Mouse (Mus musculus) liver, embryonic 14.5 days (tissue): Measurements from ENCODE around the gene Fbrs. TPM values are rescaled to one million over a fixed set of nuclear protein-coding genes. Genes with fewer than 3 reads are reported as not detected.
A peak's percentile ranks its signal among the peaks of the same experiment; 100 is the strongest.
"Not testable (repeated sequence)": the region's sequence is repeated elsewhere in the genome, so short reads cannot be mapped to it uniquely, and the experiment has no call there.

Source experiments
- ATAC-seq: fragments of 200-750 bp; cut with Nextera tagmentation; 2 replicates; pipeline ENCODE4 v1.8.0; 2017; ENCODE audit warnings: moderate number of reproducible peaks, mild to moderate bottlenecking, moderate library complexity; ENCODE audit not compliant: insufficient read depth
- DNase-seq, 3 experiments: peaks; one replicate each; pipeline ENCODE4 v3.0.0-alpha.2; 2012 to 2013; ENCODE audit warnings: low read depth in 3 of 3, low spot score in 3 of 3
- H3K27ac ChIP-seq: fragments of 300-500 bp; sonication (generic); 2 replicates; pipeline ENCODE4 v1.5.1; 2014; ENCODE audit warnings: moderate library complexity, mild to moderate bottlenecking, control low read depth, inconsistent platforms
- H3K27me3 ChIP-seq: fragments of 300-500 bp; sonication (generic); 2 replicates; pipeline ENCODE4 v1.6.1; 2014; ENCODE audit warnings: mild to moderate bottlenecking, low read length, moderate library complexity; ENCODE audit not compliant: control insufficient read depth, insufficient read depth
- H3K36me3 ChIP-seq: fragments of 300-500 bp; sonication (generic); replicated peaks from 2 replicates; pipeline ENCODE4 v1.6.1; 2014; ENCODE audit warnings: low read depth; ENCODE audit not compliant: control insufficient read depth, insufficient read depth
- H3K4me1 ChIP-seq, 2 experiments: fragments of 200-500 bp in 1 of 2; fragments of 300-500 bp in 1 of 2; sonication (generic) in 1 of 2; replicated peaks; 2 replicates each; pipeline ENCODE4 v1.6.1; 2012 to 2014; ENCODE audit warnings: antibody characterized with exemption in 1 of 2, inconsistent platforms in 1 of 2, low read length in 1 of 2; ENCODE audit not compliant: control insufficient read depth in 2 of 2, insufficient read depth in 2 of 2
- H3K4me2 ChIP-seq: fragments of 300-500 bp; sonication (generic); 2 replicates; pipeline ENCODE4 v1.6.1; 2014; ENCODE audit warnings: low read depth, mild to moderate bottlenecking, control low read depth, moderate library complexity
- H3K4me3 ChIP-seq, 2 experiments: fragments of 200-500 bp in 1 of 2; fragments of 300-500 bp in 1 of 2; sonication (generic) in 1 of 2; 2 replicates each; pipeline ENCODE4 v1.5.1; 2012 to 2014; ENCODE audit warnings: low read depth in 2 of 2, low read length in 2 of 2, mild to moderate bottlenecking in 2 of 2, control low read depth in 1 of 2, inconsistent platforms in 1 of 2, moderate library complexity in 1 of 2; ENCODE audit not compliant: insufficient read depth in 1 of 2
- H3K9ac ChIP-seq: fragments of 300-500 bp; sonication (generic); replicated peaks from 2 replicates; pipeline ENCODE4 v1.6.1; 2014; ENCODE audit warnings: mild to moderate bottlenecking, control low read depth, moderate library complexity
- H3K9me3 ChIP-seq: fragments of 300-500 bp; sonication (generic); 2 replicates; pipeline ENCODE4 v1.6.1; 2016; ENCODE audit warnings: low read length, mixed read lengths; ENCODE audit not compliant: control insufficient read depth
- CTCF ChIP-seq: IDR thresholded peaks from 2 replicates; pipeline ENCODE4 v1.5.1; 2016; ENCODE audit warnings: antibody characterized with exemption, low read depth, control low read depth
- EP300 ChIP-seq: IDR thresholded peaks from 2 replicates; pipeline ENCODE4 v1.6.1; 2016; ENCODE audit warnings: antibody characterized with exemption, low read depth
- WGBS: fragments of 180-500 bp; shearing (Covaris S2); extraction: QIAGEN DNeasy Blood & Tissue Kit; methylation state at CpG from one replicate; pipeline ENCODE4 v1.1.7; 2014; ENCODE audit not compliant: insufficient replicate concordance; 5-methylcytosine and 5-hydroxymethylcytosine counted together
- polyA plus RNA-seq, 2 experiments: library from polyadenylated mRNA; depleted of rRNA in 1 of 2; stranded (reverse) in 1 of 2; unstranded in 1 of 2; fragments of >200 nt; fragmentation: Nextera tagmentation in 1 of 2; extraction: Ambion mirVana in 1 of 2; gene quantifications; 2 replicates each; pipeline versions ENCODE4 v1.2.1 to v1.2.3; 2012 to 2014

Fbrs gene
- polyA plus RNA-seq, 2 experiments, result 4.7 to 7.3 TPM

GRCm38 (mm10) chr7:127449966-127450365, 29.0 kb upstream of the Fbrs start:
- Histone ChIP-seq H3K9me3 (no peaks in the 10 kb centered on the region), H3K36me3 (no peaks in the 10 kb centered on the region; the same call in none of the 2 replicates), H3K4me1 (peaks cover 14 to 16% of the 10 kb centered on the region in 2 experiments), H3K27ac (peak overlapping the region; percentile 73), H3K4me3 (peak overlapping the region; percentile 79 to 82; a peak in 3 of 4 replicates), H3K27me3 (no peaks in the 10 kb centered on the region), H3K9ac (peak overlapping the region; percentile 97), H3K4me2 (peak overlapping the region; percentile 71)
- no peak for TF ChIP-seq CTCF
- TF ChIP-seq EP300, result no peak
- 72% methylated on average over 7 of the region's 7 CpGs for WGBS
- ATAC-seq, result no peak
- DNase-seq, result no peak

DNA sequence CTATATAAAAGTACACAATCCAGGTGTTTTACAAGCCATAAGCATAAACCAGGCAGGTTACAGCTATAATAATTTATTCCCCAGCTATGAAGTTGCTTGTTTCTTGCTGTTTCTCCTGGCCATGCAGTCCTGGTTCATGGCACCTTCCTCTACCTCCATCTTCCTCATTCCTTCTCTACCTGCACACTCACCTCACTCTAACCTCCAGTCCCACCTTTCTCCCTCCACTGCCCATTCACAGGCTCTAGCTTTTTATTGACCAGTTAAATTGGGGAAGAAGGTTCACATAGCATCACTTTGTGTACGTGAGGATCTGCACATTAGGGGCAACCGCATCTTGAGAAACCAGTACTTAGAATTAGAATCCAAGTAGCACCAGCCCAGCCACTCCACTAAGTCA, 25.9 kb upstream of the Fbrs start:
- Histone ChIP-seq H3K4me2 (no peak overlapping the region), H3K27ac (no peak overlapping the region), H3K9me3 (peaks cover 5% of the 10 kb centered on the region; the same call in 1 of the 2 replicates), H3K4me1 (peaks cover 10 to 11% of the 10 kb centered on the region in 2 experiments), H3K27me3 (no peaks in the 10 kb centered on the region), H3K36me3 (peaks cover 3% of the 10 kb centered on the region), H3K9ac (no peak overlapping the region), H3K4me3 (no peak overlapping the region)
- no peak for ATAC-seq
- no peak for DNase-seq
- TF ChIP-seq EP300 (no peak), CTCF (no peak)
- WGBS, result 87% methylated on average over 2 of the region's 2 CpGs

DNA sequence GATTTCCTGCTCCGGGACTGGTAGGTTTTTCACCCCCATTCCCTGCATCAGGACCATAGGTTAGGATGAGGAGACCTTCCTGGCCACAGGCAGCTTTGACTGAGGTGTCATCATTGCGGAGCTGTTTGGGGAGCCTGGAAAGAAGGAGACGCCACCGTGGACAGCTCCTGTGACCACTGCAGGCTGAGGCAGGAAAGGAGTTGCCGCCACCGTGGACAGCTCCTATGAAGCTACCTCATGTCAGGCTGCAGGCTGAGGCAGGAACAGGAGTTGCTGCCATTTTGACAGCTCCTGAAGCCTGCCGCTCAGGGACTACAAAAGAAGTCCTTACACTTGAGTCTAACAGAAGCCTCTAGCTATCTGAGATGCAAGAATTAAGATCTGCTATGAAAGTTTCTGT, 24.1 kb upstream of the Fbrs start:
- H3K4me3 ChIP-seq, result no peak overlapping the region
- peaks cover 7% of the 10 kb centered on the region for H3K36me3 ChIP-seq
- peaks cover 14% of the 10 kb centered on the region in 2 experiments for H3K4me1 ChIP-seq
- no peak overlapping the region for H3K9ac ChIP-seq
- WGBS, result 80% methylated on average over 7 of the region's 7 CpGs
- no peaks in the 10 kb centered on the region for H3K27me3 ChIP-seq
- ATAC-seq, result no peak
- no peak overlapping the region for H3K4me2 ChIP-seq
- no peak for DNase-seq
- no peak overlapping the region for H3K27ac ChIP-seq
- TF ChIP-seq CTCF (no peak), EP300 (no peak)
- H3K9me3 ChIP-seq, result peaks cover 5% of the 10 kb centered on the region; the same call in 1 of the 2 replicates

GRCm38 (mm10) chr7:127458371-127459122, 20.5 kb upstream of the Fbrs start:
- whole genome bisulfite sequencing, result 77% methylated on average over 3 of the region's 3 CpGs
- not testable (repeated sequence) for H3K4me1 ChIP-seq, H3K27ac ChIP-seq, H3K9me3 ChIP-seq, H3K27me3 ChIP-seq, H3K4me2 ChIP-seq, H3K36me3 ChIP-seq, DNase-seq, H3K4me3 ChIP-seq, H3K9ac ChIP-seq
- ATAC-seq, result 0 out of 2 replicates have a peak, but pooled peaks have one; percentile 5

GRCm38 (mm10) chr7:127459311-127459710, 19.7 kb upstream of the Fbrs start, which contains the start of gene Prr14:
TSS of gene Prr14 (plus strand) at chr7:127459611.
- H3K9ac ChIP-seq, H3K27ac ChIP-seq, DNase-seq, ATAC-seq, H3K4me1 ChIP-seq, H3K27me3 ChIP-seq, H3K36me3 ChIP-seq, H3K9me3 ChIP-seq: not testable (repeated sequence)
- 91% methylated on average over 8 of the region's 8 CpGs for WGBS
- Histone ChIP-seq H3K4me3 (peak within 1 kb of the TSS; percentile 6 to 16; a peak in 2 of 4 replicates), H3K4me2 (peak within 1 kb of the TSS; percentile 36; the same call in 1 of the 2 replicates)
